Mouse (Mus musculus): ENCODE data around the gene Pde8b. TPM values are rescaled to one million over a fixed set of nuclear protein-coding genes. Genes with fewer than 3 reads are reported as not detected.

Gene Pde8b
- polyA plus RNA-seq, 1 experiment from 2014 or later, result 0.52 TPM

- Histone ChIP-seq H3K36me3 (0 out of 2 replicates have a peak, but pooled peaks cover under 1% of the 10 kb centered on the region), H3K27me3 (replicated peaks) (no peaks in the 10 kb centered on the region), H3K4me3 (peak overlapping the region; percentile 84), H3K4me2 (peak overlapping the region; percentile 76), H3K9ac (peak overlapping the region; percentile 88), H3K9me3 (replicated peaks) (no peaks in the 10 kb centered on the region), H3K4me1 (peaks cover 14% of the 10 kb centered on the region), H3K27ac (no peak overlapping the region)
- ATAC-seq, result no peak
- WGBS (ENCODE audit: insufficient replicate concordance), result 25% methylated on average over 9 of the region's 9 CpGs
Measured at GRCm38 (mm10) chr13:94975828-94976218, 274.3 kb downstream of the Pde8b start.

Other genes starting within 250 kb of the Pde8b start
- gene Zbed3, start 73.3 kb upstream of the Pde8b start, polyA plus RNA-seq (2016; fragmentation: Nextera tagmentation; extraction: Ambion mirVana), result 13.2 and 14.4 TPM in 2 replicates
- 32.5 and 33.3 TPM in 2 replicates for gene Aggf1, start 125.0 kb upstream of the Pde8b start, polyA plus RNA-seq (2016; fragmentation: Nextera tagmentation; extraction: Ambion mirVana)
- not detected in 2 replicates for gene Crhbp, start 194.6 kb upstream of the Pde8b start, polyA plus RNA-seq (2016; fragmentation: Nextera tagmentation; extraction: Ambion mirVana)
- not detected in 2 replicates for gene S100z, start 228.4 kb upstream of the Pde8b start, polyA plus RNA-seq (2016; fragmentation: Nextera tagmentation; extraction: Ambion mirVana)

Measured in liver, embryonic 12.5 days (tissue).